Mouse (Mus musculus) bone marrow, adult 2 months (tissue): ENCODE measurements around the gene Gm17455.

ENCODE experiments used
- CTCF ChIP-seq: fragments of 200-500 bp; IDR thresholded peaks from 2 replicates; pipeline ENCODE4 v1.5.1; 2011; ENCODE audit warnings: low read length, control low read depth; ENCODE audit not compliant: control insufficient read depth, insufficient read depth
- POLR2A ChIP-seq: fragments of 200-500 bp; IDR thresholded peaks from 2 replicates; pipeline ENCODE4 v1.6.1; 2011; ENCODE audit warnings: low read depth, mild to moderate bottlenecking, control low read depth, low read length, borderline replicate concordance; ENCODE audit not compliant: control insufficient read depth

- no peak for TF ChIP-seq CTCF
- no peak for TF ChIP-seq POLR2A
Measured at GRCm38 (mm10) chr10:60445031-60445593, 45.6 kb downstream of the Gm17455 start.
